Mouse (Mus musculus) hindbrain, embryonic 12.5 days (tissue): ENCODE measurements around the gene Amy2a1. TPM values are rescaled to one million over a fixed set of nuclear protein-coding genes. Genes with fewer than 3 reads are reported as not detected.
"Not testable (repeated sequence)": the region's sequence is repeated elsewhere in the genome, so short reads cannot be mapped to it uniquely, and the experiment has no call there.

ENCODE experiments used
- ATAC-seq: fragments of 200-750 bp; cut with Nextera tagmentation; 2 replicates; pipeline ENCODE4 v1.8.0; 2017; ENCODE audit warnings: moderate TSS enrichment; ENCODE audit not compliant: low FRiP score
- H3K27ac ChIP-seq: fragments of 300-500 bp; sonication (generic); 2 replicates; pipeline ENCODE4 v1.5.1; 2016; ENCODE audit warnings: mild to moderate bottlenecking
- H3K27me3 ChIP-seq: fragments of 300-500 bp; sonication (generic); 2 replicates; pipeline ENCODE4 v1.6.1; 2016; ENCODE audit warnings: mild to moderate bottlenecking
- H3K36me3 ChIP-seq: fragments of 300-500 bp; sonication (generic); 2 replicates; pipeline ENCODE4 v1.6.1; 2016; ENCODE audit warnings: mild to moderate bottlenecking
- H3K4me1 ChIP-seq: fragments of 300-500 bp; sonication (generic); 2 replicates; pipeline ENCODE4 v1.6.1; 2016
- H3K4me2 ChIP-seq: fragments of 300-500 bp; sonication (generic); replicated peaks from 2 replicates; pipeline ENCODE4 v1.6.1; 2016; ENCODE audit warnings: mild to moderate bottlenecking
- H3K4me3 ChIP-seq: fragments of 300-500 bp; sonication (generic); 2 replicates; pipeline ENCODE4 v1.5.1; 2016; ENCODE audit warnings: mild to moderate bottlenecking
- H3K9ac ChIP-seq: fragments of 300-500 bp; sonication (generic); 2 replicates; pipeline ENCODE4 v1.6.1; 2016; ENCODE audit warnings: mild to moderate bottlenecking, moderate library complexity
- H3K9me3 ChIP-seq: fragments of 300-500 bp; sonication (generic); replicated peaks from 2 replicates; pipeline ENCODE4 v1.6.1; 2016; ENCODE audit warnings: mild to moderate bottlenecking
- WGBS: fragments of 180-500 bp; shearing (Covaris S2); methylation state at CpG from one replicate; pipeline ENCODE4 v1.1.7; 2016; 5-methylcytosine and 5-hydroxymethylcytosine counted together
- polyA plus RNA-seq: library from polyadenylated mRNA; unstranded; fragments of >200 nt; fragmentation: Nextera tagmentation; extraction: Ambion mirVana; gene quantifications from 2 replicates; pipeline ENCODE4 v1.2.1, GENCODE M21; 2016

Gene Amy2a1
- polyA plus RNA-seq, result not detected in 2 replicates

- not testable (repeated sequence) for H3K4me1 ChIP-seq, H3K9me3 ChIP-seq, ATAC-seq, H3K27me3 ChIP-seq, H3K36me3 ChIP-seq, H3K9ac ChIP-seq, H3K4me2 ChIP-seq, H3K4me3 ChIP-seq, H3K27ac ChIP-seq
- 90% methylated on average over 3 of the region's 3 CpGs for WGBS
These were observed at the start of gene Amy2a1 for GRCm38 (mm10) chr3:113532328-113532727. Amy2a1 (minus strand) TSS chr3:113532428.

GRCm38 (mm10) chr3:113574578-113574977, 42.4 kb upstream of the Amy2a1 start:
- Histone ChIP-seq H3K9me3 (no peaks in the 10 kb centered on the region), H3K27ac (no peak overlapping the region), H3K4me1 (no peaks in the 10 kb centered on the region), H3K36me3 (no peaks in the 10 kb centered on the region), H3K4me3 (no peak overlapping the region), H3K27me3 (no peaks in the 10 kb centered on the region), H3K4me2 (no peak overlapping the region), H3K9ac (no peak overlapping the region)
- 79% methylated on average over 4 of the region's 4 CpGs for WGBS
- ATAC-seq, result no peak

- no peaks in the 10 kb centered on the region for H3K4me1 ChIP-seq
- H3K9ac ChIP-seq, result no peak overlapping the region
- no peaks in the 10 kb centered on the region for H3K36me3 ChIP-seq
- WGBS, result 80% methylated on average over 2 of the region's 2 CpGs
- H3K4me2 ChIP-seq, result no peak overlapping the region
- no peak overlapping the region for H3K27ac ChIP-seq
- no peak for ATAC-seq
- H3K9me3 ChIP-seq, result no peaks in the 10 kb centered on the region
- no peaks in the 10 kb centered on the region for H3K27me3 ChIP-seq
- H3K4me3 ChIP-seq, result no peak overlapping the region
These were observed 41.9 kb upstream of the Amy2a1 start for GRCm38 (mm10) chr3:113574138-113574537.

- no peak overlapping the region for H3K4me3 ChIP-seq
- no peak overlapping the region for H3K27ac ChIP-seq
- H3K9me3 ChIP-seq, result no peaks in the 10 kb centered on the region
- H3K9ac ChIP-seq, result no peak overlapping the region
- no peaks in the 10 kb centered on the region for H3K36me3 ChIP-seq
- WGBS, result 88% methylated on average over 3 of the region's 3 CpGs
- H3K4me2 ChIP-seq, result no peak overlapping the region
- no peaks in the 10 kb centered on the region for H3K4me1 ChIP-seq
- no peaks in the 10 kb centered on the region for H3K27me3 ChIP-seq
- no peak for ATAC-seq
These were observed 39.9 kb upstream of the Amy2a1 start for GRCm38 (mm10) chr3:113572158-113572557.

GRCm38 (mm10) chr3:113539692-113540091, 7.5 kb upstream of the Amy2a1 start:
- no peak overlapping the region for H3K9ac ChIP-seq
- H3K9me3 ChIP-seq, result no peaks in the 10 kb centered on the region
- no peaks in the 10 kb centered on the region for H3K27me3 ChIP-seq
- ATAC-seq, result no peak
- H3K27ac ChIP-seq, result no peak overlapping the region
- no peak overlapping the region for H3K4me2 ChIP-seq
- H3K4me3 ChIP-seq, result no peak overlapping the region
- H3K36me3 ChIP-seq, result no peaks in the 10 kb centered on the region
- H3K4me1 ChIP-seq, result no peaks in the 10 kb centered on the region

Other genes starting within 250 kb of the Amy2a1 start
- gene Amy2a4, start 241.0 kb downstream of the Amy2a1 start, polyA plus RNA-seq, result not detected in 2 replicates
- not detected in 2 replicates for gene Amy2a3, start 208.4 kb downstream of the Amy2a1 start, polyA plus RNA-seq
- not detected in 2 replicates for gene Amy2a2, start 175.8 kb downstream of the Amy2a1 start, polyA plus RNA-seq
- gene Amy1, start 74.3 kb upstream of the Amy2a1 start, polyA plus RNA-seq, result 4.8 and 8.0 TPM in 2 replicates
- 52.5 and 61.6 TPM in 2 replicates for gene Rnpc3, start 97.7 kb upstream of the Amy2a1 start, polyA plus RNA-seq